Mouse (Mus musculus) erythroblast, adult 5-6 weeks (primary cell): ENCODE results near the gene Krt34. TPM values are rescaled to one million over a fixed set of nuclear protein-coding genes. Genes with fewer than 3 reads are reported as not detected.

ENCODE experiments used
- ATAC-seq: replicated peaks from 2 replicates; pipeline ENCODE4 v1.8.0; 2016; ENCODE audit warnings: moderate number of reproducible peaks, mild to moderate bottlenecking, moderate TSS enrichment, inconsistent platforms; ENCODE audit not compliant: poor library complexity, low FRiP score, severe bottlenecking
- total RNA-seq, 2 experiments: library from RNA; stranded (forward) in 1 of 2; stranded (reverse) in 1 of 2; fragments of 150-400 nt in 1 of 2; fragments of 200-764, 138-1000 nt in 1 of 2; gene quantifications; 2 replicates each; pipeline versions ENCODE4 v1.2.3 to v1.2.4; 2015 to 2017; ENCODE audit warnings: low replicate concordance in 2 of 2

Krt34 gene
- total RNA-seq, 2 experiments from 2014 or later, result not detected

GRCm38 (mm10) chr11:100005905-100006304 lies 35.4 kb downstream of the Krt34 start:
- no peak for ATAC-seq

- ATAC-seq, result no peak
These were observed 36.5 kb downstream of the Krt34 start for GRCm38 (mm10) chr11:100004846-100005245.

GRCm38 (mm10) chr11:99999091-99999490 lies 42.3 kb downstream of the Krt34 start:
- ATAC-seq, result no peak

- no peak for ATAC-seq
These were observed 47.0 kb downstream of the Krt34 start for GRCm38 (mm10) chr11:99994384-99994661.

- ATAC-seq, result no peak
These were observed 47.6 kb downstream of the Krt34 start, which contains the start of gene Krtap17-1 for GRCm38 (mm10) chr11:99993620-99994383. TSS of gene Krtap17-1 (minus strand) at chr11:99993994.

- no peak for ATAC-seq
These were observed 50.8 kb downstream of the Krt34 start for GRCm38 (mm10) chr11:99990571-99990970.

- ATAC-seq, result no peak
These were observed 51.4 kb downstream of the Krt34 start for GRCm38 (mm10) chr11:99989881-99990405.

GRCm38 (mm10) chr11:99988530-99988929 lies 52.8 kb downstream of the Krt34 start:
- ATAC-seq, result no peak

Other genes starting within 250 kb of the Krt34 start
Only the 30 nearest of the 32 such genes appear.
- not detected in 2 replicates for gene Gm11554, start 237.1 kb downstream of the Krt34 start, total RNA-seq (2015; ENCODE audit: low replicate concordance)
- not detected in 2 replicates for gene Gm11554, start 237.1 kb downstream of the Krt34 start, total RNA-seq (2017; ENCODE audit: low replicate concordance)
- gene Krtap4-13, start 231.7 kb downstream of the Krt34 start, total RNA-seq (2015; ENCODE audit: low replicate concordance), result not detected in 2 replicates
- gene Krtap4-13, start 231.7 kb downstream of the Krt34 start, total RNA-seq (2017; ENCODE audit: low replicate concordance), result not detected in 2 replicates
- gene Gm11564, start 225.9 kb downstream of the Krt34 start, total RNA-seq (2015; ENCODE audit: low replicate concordance), result not detected in 2 replicates
- not detected in 2 replicates for gene Gm11564, start 225.9 kb downstream of the Krt34 start, total RNA-seq (2017; ENCODE audit: low replicate concordance)
- gene 2300003K06Rik, start 203.5 kb downstream of the Krt34 start, total RNA-seq (2015; ENCODE audit: low replicate concordance), result not detected in 2 replicates
- gene 2300003K06Rik, start 203.5 kb downstream of the Krt34 start, total RNA-seq (2017; ENCODE audit: low replicate concordance), result not detected in 2 replicates
- gene Krtap4-16, start 189.9 kb downstream of the Krt34 start, total RNA-seq (2015; ENCODE audit: low replicate concordance), result not detected in 2 replicates
- gene Krtap4-16, start 189.9 kb downstream of the Krt34 start, total RNA-seq (2017; ENCODE audit: low replicate concordance), result not detected in 2 replicates
- gene Gm11568, start 183.6 kb downstream of the Krt34 start, total RNA-seq (2015; ENCODE audit: low replicate concordance), result not detected in 2 replicates
- gene Gm11568, start 183.6 kb downstream of the Krt34 start, total RNA-seq (2017; ENCODE audit: low replicate concordance), result not detected in 2 replicates
- gene Gm11559, start 177.1 kb downstream of the Krt34 start, total RNA-seq (2015; ENCODE audit: low replicate concordance), result not detected in 2 replicates
- gene Gm11559, start 177.1 kb downstream of the Krt34 start, total RNA-seq (2017; ENCODE audit: low replicate concordance), result 1.3 TPM in 1 of 2 replicates, not detected in the other
- not detected in 2 replicates for gene Krtap9-1, start 168.2 kb downstream of the Krt34 start, total RNA-seq (2015; ENCODE audit: low replicate concordance)
- gene Krtap9-1, start 168.2 kb downstream of the Krt34 start, total RNA-seq (2017; ENCODE audit: low replicate concordance), result not detected in 2 replicates
- not detected in 2 replicates for gene Gm11567, start 162.4 kb downstream of the Krt34 start, total RNA-seq (2015; ENCODE audit: low replicate concordance)
- gene Gm11567, start 162.4 kb downstream of the Krt34 start, total RNA-seq (2017; ENCODE audit: low replicate concordance), result not detected in 2 replicates
- not detected in 2 replicates for gene Krtap31-1, start 133.6 kb downstream of the Krt34 start, total RNA-seq (2015; ENCODE audit: low replicate concordance)
- gene Krtap31-1, start 133.6 kb downstream of the Krt34 start, total RNA-seq (2017; ENCODE audit: low replicate concordance), result not detected in 2 replicates
- gene Gm11565, start 126.8 kb downstream of the Krt34 start, total RNA-seq (2015; ENCODE audit: low replicate concordance), result not detected in 2 replicates
- not detected in 2 replicates for gene Gm11565, start 126.8 kb downstream of the Krt34 start, total RNA-seq (2017; ENCODE audit: low replicate concordance)
- gene Krtap31-2, start 105.3 kb downstream of the Krt34 start, total RNA-seq (2015; ENCODE audit: low replicate concordance), result not detected in 2 replicates
- not detected in 2 replicates for gene Krtap31-2, start 105.3 kb downstream of the Krt34 start, total RNA-seq (2017; ENCODE audit: low replicate concordance)
- gene Krtap9-5, start 93.1 kb downstream of the Krt34 start, total RNA-seq (2015; ENCODE audit: low replicate concordance), result not detected in 2 replicates
- gene Krtap9-5, start 93.1 kb downstream of the Krt34 start, total RNA-seq (2017; ENCODE audit: low replicate concordance), result not detected in 2 replicates
- not detected in 2 replicates for gene Krtap29-1, start 62.5 kb downstream of the Krt34 start, total RNA-seq (2015; ENCODE audit: low replicate concordance)
- gene Krtap29-1, start 62.5 kb downstream of the Krt34 start, total RNA-seq (2017; ENCODE audit: low replicate concordance), result not detected in 2 replicates
- not detected in 2 replicates for gene Krtap16-1, start 55.0 kb downstream of the Krt34 start, total RNA-seq (2015; ENCODE audit: low replicate concordance)
- gene Krtap16-1, start 55.0 kb downstream of the Krt34 start, total RNA-seq (2017; ENCODE audit: low replicate concordance), result not detected in 2 replicates
- not detected in 2 replicates for gene Krtap17-1, start 47.6 kb downstream of the Krt34 start, total RNA-seq (2015; ENCODE audit: low replicate concordance)
- not detected in 2 replicates for gene Krtap17-1, start 47.6 kb downstream of the Krt34 start, total RNA-seq (2017; ENCODE audit: low replicate concordance)
- not detected in 2 replicates for gene Krt33a, start 25.3 kb downstream of the Krt34 start, total RNA-seq (2015; ENCODE audit: low replicate concordance)
- gene Krt33a, start 25.3 kb downstream of the Krt34 start, total RNA-seq (2017; ENCODE audit: low replicate concordance), result not detected in 2 replicates
- gene Krt33b, start 11.7 kb downstream of the Krt34 start, total RNA-seq (2015; ENCODE audit: low replicate concordance), result not detected in 2 replicates
- not detected in 2 replicates for gene Krt33b, start 11.7 kb downstream of the Krt34 start, total RNA-seq (2017; ENCODE audit: low replicate concordance)
- not detected in 2 replicates for gene Krt31, start 9.0 kb upstream of the Krt34 start, total RNA-seq (2015; ENCODE audit: low replicate concordance)
- not detected in 2 replicates for gene Krt31, start 9.0 kb upstream of the Krt34 start, total RNA-seq (2017; ENCODE audit: low replicate concordance)
- not detected in 2 replicates for gene Krt32, start 46.7 kb upstream of the Krt34 start, total RNA-seq (2015; ENCODE audit: low replicate concordance)
- not detected in 2 replicates for gene Krt32, start 46.7 kb upstream of the Krt34 start, total RNA-seq (2017; ENCODE audit: low replicate concordance)
- gene Krt35, start 54.7 kb upstream of the Krt34 start, total RNA-seq (2015; ENCODE audit: low replicate concordance), result not detected in 2 replicates
- gene Krt35, start 54.7 kb upstream of the Krt34 start, total RNA-seq (2017; ENCODE audit: low replicate concordance), result not detected in 2 replicates
- gene Krt36, start 64.1 kb upstream of the Krt34 start, total RNA-seq (2015; ENCODE audit: low replicate concordance), result not detected in 2 replicates
- not detected in 2 replicates for gene Krt36, start 64.1 kb upstream of the Krt34 start, total RNA-seq (2017; ENCODE audit: low replicate concordance)
- gene Krt13, start 80.0 kb upstream of the Krt34 start, total RNA-seq (2015; ENCODE audit: low replicate concordance), result not detected in 2 replicates
- gene Krt13, start 80.0 kb upstream of the Krt34 start, total RNA-seq (2017; ENCODE audit: low replicate concordance), result not detected in 2 replicates
- gene Krt15, start 94.4 kb upstream of the Krt34 start, total RNA-seq (2015; ENCODE audit: low replicate concordance), result not detected in 2 replicates
- not detected in 2 replicates for gene Krt15, start 94.4 kb upstream of the Krt34 start, total RNA-seq (2017; ENCODE audit: low replicate concordance)
- gene Krt19, start 107.1 kb upstream of the Krt34 start, total RNA-seq (2015; ENCODE audit: low replicate concordance), result not detected in 2 replicates
- not detected in 2 replicates for gene Krt19, start 107.1 kb upstream of the Krt34 start, total RNA-seq (2017; ENCODE audit: low replicate concordance)
- not detected in 2 replicates for gene Krt9, start 151.7 kb upstream of the Krt34 start, total RNA-seq (2015; ENCODE audit: low replicate concordance)
- gene Krt9, start 151.7 kb upstream of the Krt34 start, total RNA-seq (2017; ENCODE audit: low replicate concordance), result 0.28 TPM in 1 of 2 replicates, not detected in the other
- gene Krt14, start 166.0 kb upstream of the Krt34 start, total RNA-seq (2015; ENCODE audit: low replicate concordance), result not detected in 2 replicates
- gene Krt14, start 166.0 kb upstream of the Krt34 start, total RNA-seq (2017; ENCODE audit: low replicate concordance), result not detected in 2 replicates
- gene Krt16, start 207.3 kb upstream of the Krt34 start, total RNA-seq (2015; ENCODE audit: low replicate concordance), result not detected in 2 replicates
- not detected in 2 replicates for gene Krt16, start 207.3 kb upstream of the Krt34 start, total RNA-seq (2017; ENCODE audit: low replicate concordance)
- gene Krt17, start 219.5 kb upstream of the Krt34 start, total RNA-seq (2015; ENCODE audit: low replicate concordance), result not detected in 2 replicates
- not detected in 2 replicates for gene Krt17, start 219.5 kb upstream of the Krt34 start, total RNA-seq (2017; ENCODE audit: low replicate concordance)
- gene Krt42, start 228.3 kb upstream of the Krt34 start, total RNA-seq (2015; ENCODE audit: low replicate concordance), result not detected in 2 replicates
- not detected in 2 replicates for gene Krt42, start 228.3 kb upstream of the Krt34 start, total RNA-seq (2017; ENCODE audit: low replicate concordance)